Mouse (Mus musculus): ENCODE results near the gene Usp39. TPM values are rescaled to one million over a fixed set of nuclear protein-coding genes. Genes with fewer than 3 reads are reported as not detected.

Usp39 gene
- polyA plus RNA-seq, 2 experiments = 39.1 to 52.2 TPM

DNA sequence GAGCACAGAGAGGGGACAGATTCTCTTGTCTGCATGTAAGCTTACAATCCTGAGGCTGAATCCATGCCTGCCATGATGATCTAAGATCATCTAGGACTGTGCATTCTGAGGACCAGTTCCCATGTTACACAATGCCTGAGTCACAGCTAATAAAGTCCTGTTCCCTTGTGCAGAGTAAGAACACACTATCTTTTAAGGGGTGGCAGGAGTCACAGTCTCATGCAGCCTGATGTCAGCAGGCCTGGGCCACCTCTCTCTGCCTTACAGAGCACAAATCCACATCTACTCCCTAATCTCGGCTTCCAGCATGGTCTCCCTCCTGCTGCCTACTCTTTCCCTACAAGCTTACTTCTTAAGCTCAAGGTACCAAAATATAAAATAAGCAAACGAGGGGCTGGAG is 29.6 kb downstream of the Usp39 start:
- ATAC-seq (ENCODE audit: low FRiP score, low read depth) = no peak
- H3K36me3 ChIP-seq (ENCODE audit: control insufficient read depth, insufficient read depth, low read length) = peaks cover 52% of the 10 kb centered on the region

DNA sequence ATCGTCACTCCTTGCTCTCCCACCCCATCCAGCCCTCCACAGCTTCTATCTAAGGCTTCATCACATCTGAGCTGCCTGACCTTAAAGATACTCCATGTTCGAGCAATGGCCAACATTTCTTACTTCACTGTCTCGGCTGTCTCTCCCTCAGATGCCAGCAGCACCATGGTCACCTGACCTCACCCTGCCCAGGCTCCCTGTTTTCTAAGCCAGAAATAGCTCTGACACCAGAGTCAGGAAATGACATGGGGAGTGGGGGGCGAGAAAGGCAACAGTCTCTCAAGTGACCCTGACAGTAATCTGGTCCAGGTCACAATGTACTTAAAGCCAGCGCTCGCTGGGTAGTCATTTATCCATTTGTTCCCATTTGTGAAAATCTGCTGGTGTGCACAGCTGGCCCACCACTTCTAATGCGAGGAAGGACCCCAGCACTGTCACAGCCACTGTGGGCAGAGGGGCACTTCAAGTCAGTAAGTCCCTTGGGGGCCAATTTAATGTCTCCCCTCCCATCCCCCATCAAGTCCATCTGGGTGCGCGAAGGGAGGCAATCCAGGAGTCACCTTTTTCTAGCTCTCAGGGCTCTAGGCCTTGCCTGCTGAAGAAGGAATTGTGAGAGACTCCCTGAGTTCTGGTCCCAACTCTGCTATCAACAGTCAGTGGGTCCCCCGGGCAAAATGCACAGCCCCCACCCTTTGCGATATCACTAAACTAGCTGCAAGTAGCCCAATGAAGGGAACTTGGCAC is 31.7 kb downstream of the Usp39 start:
- Histone ChIP-seq H3K9ac (ENCODE audit: low read depth, low read length, severe bottlenecking) (no peak overlapping the region), H3K36me3 (ENCODE audit: control insufficient read depth, insufficient read depth, low read length) (peaks cover 31% of the 10 kb centered on the region)

More for the DNA sequence above, 29.6 kb downstream of the Usp39 start:
- Histone ChIP-seq H3K27me3 (ENCODE audit: control insufficient read depth, insufficient read depth, low read length) (no peaks in the 10 kb centered on the region), H3K9me3 (ENCODE audit: control insufficient read depth, low read length) (no peaks in the 10 kb centered on the region), H3K9ac (ENCODE audit: low read depth, low read length, severe bottlenecking) (no peak overlapping the region), H3K4me3 (replicated peaks; ENCODE audit: low read length) (no peak overlapping the region), H3K27ac (replicated peaks; ENCODE audit: low read depth, low read length) (no peak overlapping the region), H3K4me1 (ENCODE audit: control insufficient read depth, insufficient read depth, low read length) (no peaks in the 10 kb centered on the region), H3K4me2 (replicated peaks; ENCODE audit: low read depth, low read length, severe bottlenecking) (no peak overlapping the region)
- no peak for TF ChIP-seq POLR2A (IDR thresholded peaks at IDR 0.05; ENCODE audit: borderline replicate concordance, extremely low read depth, insufficient read depth, insufficient read length)
- DNase-seq (ENCODE audit: low spot score) = no peak
- WGBS = 73% methylated on average over 2 of the region's 2 CpGs

DNA sequence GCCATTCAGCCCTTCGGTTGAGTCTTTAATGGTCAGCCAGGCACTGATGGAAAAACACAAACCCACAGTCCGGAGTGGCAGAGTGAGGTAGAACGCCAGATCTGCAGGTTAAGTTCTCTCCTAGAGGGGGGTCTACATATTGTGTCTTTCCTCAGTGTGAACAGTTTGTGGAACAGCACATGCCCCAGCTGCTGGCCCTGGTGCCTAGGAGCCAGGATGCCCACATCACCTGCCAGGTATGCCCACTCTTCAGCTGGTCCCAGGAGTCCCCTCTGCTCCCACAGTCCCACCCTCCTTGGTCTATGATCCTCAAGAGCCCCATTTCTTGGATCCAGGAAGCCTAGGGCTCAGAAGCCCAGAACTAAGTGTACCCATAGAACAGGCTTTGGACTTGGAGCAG is 32.8 kb downstream of the Usp39 start:
- WGBS = 84% methylated on average over 3 of the region's 3 CpGs
- peaks cover 20% of the 10 kb centered on the region for H3K36me3 ChIP-seq (ENCODE audit: control insufficient read depth, insufficient read depth, low read length)
- no peak overlapping the region for H3K4me3 ChIP-seq (replicated peaks; ENCODE audit: low read length)
- no peak overlapping the region for H3K27ac ChIP-seq (replicated peaks; ENCODE audit: low read depth, low read length)
- no peaks in the 10 kb centered on the region for H3K27me3 ChIP-seq (ENCODE audit: control insufficient read depth, insufficient read depth, low read length)
- no peak overlapping the region for H3K4me2 ChIP-seq (replicated peaks; ENCODE audit: low read depth, low read length, severe bottlenecking)
- DNase-seq (ENCODE audit: low spot score) = no peak
- H3K9ac ChIP-seq (ENCODE audit: low read depth, low read length, severe bottlenecking) = no peak overlapping the region
- no peak for ATAC-seq (ENCODE audit: low FRiP score, low read depth)
- no peaks in the 10 kb centered on the region for H3K4me1 ChIP-seq (ENCODE audit: control insufficient read depth, insufficient read depth, low read length)
- H3K9me3 ChIP-seq (ENCODE audit: control insufficient read depth, low read length) = no peaks in the 10 kb centered on the region
- no peak for TF ChIP-seq POLR2A (IDR thresholded peaks at IDR 0.05; ENCODE audit: borderline replicate concordance, extremely low read depth, insufficient read depth, insufficient read length)

More for the DNA sequence above, 31.7 kb downstream of the Usp39 start:
- Histone ChIP-seq H3K27me3 (ENCODE audit: control insufficient read depth, insufficient read depth, low read length) (no peaks in the 10 kb centered on the region), H3K27ac (replicated peaks; ENCODE audit: low read depth, low read length) (no peak overlapping the region), H3K4me3 (replicated peaks; ENCODE audit: low read length) (no peak overlapping the region), H3K9me3 (ENCODE audit: control insufficient read depth, low read length) (no peaks in the 10 kb centered on the region), H3K4me1 (ENCODE audit: control insufficient read depth, insufficient read depth, low read length) (no peaks in the 10 kb centered on the region), H3K4me2 (replicated peaks; ENCODE audit: low read depth, low read length, severe bottlenecking) (no peak overlapping the region)
- DNase-seq (ENCODE audit: low spot score) (no peak), ATAC-seq (ENCODE audit: low FRiP score, low read depth) (no peak)
- no peak for TF ChIP-seq POLR2A (IDR thresholded peaks at IDR 0.05; ENCODE audit: borderline replicate concordance, extremely low read depth, insufficient read depth, insufficient read length)
- 91% methylated on average over 11 of the region's 11 CpGs for WGBS

DNA sequence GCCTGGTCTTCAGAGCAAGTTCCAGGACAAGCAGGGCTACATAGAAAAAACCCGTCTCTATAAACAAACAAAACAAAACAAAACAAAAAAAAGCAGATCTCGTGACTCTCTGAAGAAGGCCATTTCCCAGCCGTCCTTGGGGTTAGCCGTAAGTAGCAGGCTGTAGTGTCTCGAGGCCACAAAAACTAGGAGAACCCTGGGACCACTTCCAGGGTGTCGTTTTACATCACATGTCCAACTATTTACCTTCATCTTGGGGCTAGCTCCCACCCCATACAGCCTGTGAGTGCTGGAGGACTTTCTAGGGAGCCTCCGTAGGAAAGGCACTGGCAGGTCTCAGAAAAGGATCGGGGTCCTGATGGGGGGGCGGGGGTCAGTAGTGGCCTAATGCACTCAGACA is 41.5 kb downstream of the Usp39 start:
- no peak for TF ChIP-seq POLR2A (IDR thresholded peaks at IDR 0.05; ENCODE audit: borderline replicate concordance, extremely low read depth, insufficient read depth, insufficient read length)
- DNase-seq (ENCODE audit: low spot score) (no peak), ATAC-seq (ENCODE audit: low FRiP score, low read depth) (no peak)
- Histone ChIP-seq H3K9me3 (ENCODE audit: control insufficient read depth, low read length) (no peaks in the 10 kb centered on the region), H3K9ac (ENCODE audit: low read depth, low read length, severe bottlenecking) (no peak overlapping the region), H3K27ac (replicated peaks; ENCODE audit: low read depth, low read length) (no peak overlapping the region), H3K4me3 (replicated peaks; ENCODE audit: low read length) (no peak overlapping the region), H3K27me3 (ENCODE audit: control insufficient read depth, insufficient read depth, low read length) (no peaks in the 10 kb centered on the region), H3K36me3 (ENCODE audit: control insufficient read depth, insufficient read depth, low read length) (no peaks in the 10 kb centered on the region), H3K4me1 (ENCODE audit: control insufficient read depth, insufficient read depth, low read length) (no peaks in the 10 kb centered on the region), H3K4me2 (replicated peaks; ENCODE audit: low read depth, low read length, severe bottlenecking) (no peak overlapping the region)
- WGBS = 31% methylated on average over 9 of the region's 9 CpGs

DNA sequence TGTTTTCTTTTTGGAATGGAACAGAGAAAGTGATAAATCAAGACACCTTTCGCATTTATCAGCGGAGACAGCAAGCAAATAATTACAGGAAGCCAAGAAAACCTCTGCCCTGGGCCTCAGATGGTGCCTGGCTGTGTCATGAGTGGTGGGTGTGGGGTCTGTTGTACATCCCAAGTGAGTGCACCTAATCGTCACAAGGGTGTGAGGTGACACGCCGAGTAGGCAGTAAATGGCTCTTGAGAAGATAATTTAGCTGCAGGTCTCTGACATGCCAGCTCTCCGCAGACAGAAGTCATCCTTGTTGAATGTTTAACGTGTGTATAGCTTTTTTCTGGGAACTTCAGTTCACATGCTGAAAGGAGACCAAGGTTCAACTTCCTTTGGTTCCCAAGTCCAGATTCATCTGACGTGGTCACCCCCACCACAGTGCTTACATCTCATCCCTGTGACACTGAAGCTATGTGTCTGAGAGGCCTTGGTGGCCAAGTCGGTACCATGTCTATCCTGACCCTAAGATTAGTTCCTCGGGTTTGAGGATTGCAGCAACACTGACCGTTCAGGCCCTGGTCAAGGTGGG is 42.5 kb downstream of the Usp39 start:
- no peak for DNase-seq (ENCODE audit: low spot score)
- Histone ChIP-seq H3K27me3 (ENCODE audit: control insufficient read depth, insufficient read depth, low read length) (no peaks in the 10 kb centered on the region), H3K36me3 (ENCODE audit: control insufficient read depth, insufficient read depth, low read length) (no peaks in the 10 kb centered on the region), H3K9ac (ENCODE audit: low read depth, low read length, severe bottlenecking) (no peak overlapping the region), H3K4me3 (replicated peaks; ENCODE audit: low read length) (no peak overlapping the region), H3K4me1 (ENCODE audit: control insufficient read depth, insufficient read depth, low read length) (no peaks in the 10 kb centered on the region), H3K4me2 (replicated peaks; ENCODE audit: low read depth, low read length, severe bottlenecking) (no peak overlapping the region), H3K27ac (replicated peaks; ENCODE audit: low read depth, low read length) (no peak overlapping the region), H3K9me3 (ENCODE audit: control insufficient read depth, low read length) (no peaks in the 10 kb centered on the region)
- 82% methylated on average over 11 of the region's 11 CpGs for WGBS
- no peak for ATAC-seq (ENCODE audit: low FRiP score, low read depth)
- TF ChIP-seq POLR2A (IDR thresholded peaks at IDR 0.05; ENCODE audit: borderline replicate concordance, extremely low read depth, insufficient read depth, insufficient read length) = no peak
